Mouse (Mus musculus) NIH3T3 (cell line): ENCODE results near the gene Ptprg.
A peak's percentile ranks its signal among the peaks of the same experiment; 100 is the strongest.

Experiments used
- DNase-seq: peaks from one replicate; pipeline ENCODE4 v3.0.0-alpha.2; 2012; ENCODE audit warnings: low read depth

Ptprg gene

GRCm38 (mm10) chr14:11683386-11684081 lies 130.2 kb downstream of the Ptprg start:
- DNase-seq = peak; percentile 45

- no peak for DNase-seq
Observed at GRCm38 (mm10) chr14:11684104-11684503, 130.8 kb downstream of the Ptprg start.

GRCm38 (mm10) chr14:11687541-11687940 lies 134.2 kb downstream of the Ptprg start:
- no peak for DNase-seq

DNA sequence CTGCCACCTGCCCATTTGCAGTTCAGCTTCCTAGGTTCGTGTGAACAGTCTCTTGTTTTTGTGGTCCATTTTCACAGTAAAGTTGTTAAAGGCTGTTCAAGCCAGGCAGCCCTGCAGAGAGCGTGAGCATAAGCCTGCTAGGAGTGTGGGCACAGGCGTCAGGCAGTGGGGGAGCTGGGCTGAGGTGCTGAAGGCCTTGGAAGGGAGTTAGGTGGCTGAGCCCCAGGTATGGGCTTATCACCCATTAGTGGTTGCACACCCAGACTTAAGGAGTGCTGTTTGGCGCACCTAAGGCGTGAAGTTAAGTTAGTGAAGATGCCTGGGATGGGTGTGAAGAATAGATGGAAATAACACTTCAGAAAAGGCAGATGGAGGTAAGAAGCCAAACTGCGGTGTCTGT lies 134.8 kb downstream of the Ptprg start:
- no peak for DNase-seq

- DNase-seq = no peak
Observed at GRCm38 (mm10) chr14:11690066-11690465, 136.7 kb downstream of the Ptprg start.

- DNase-seq = no peak
Observed at GRCm38 (mm10) chr14:11691531-11691930, 138.2 kb downstream of the Ptprg start.

DNA sequence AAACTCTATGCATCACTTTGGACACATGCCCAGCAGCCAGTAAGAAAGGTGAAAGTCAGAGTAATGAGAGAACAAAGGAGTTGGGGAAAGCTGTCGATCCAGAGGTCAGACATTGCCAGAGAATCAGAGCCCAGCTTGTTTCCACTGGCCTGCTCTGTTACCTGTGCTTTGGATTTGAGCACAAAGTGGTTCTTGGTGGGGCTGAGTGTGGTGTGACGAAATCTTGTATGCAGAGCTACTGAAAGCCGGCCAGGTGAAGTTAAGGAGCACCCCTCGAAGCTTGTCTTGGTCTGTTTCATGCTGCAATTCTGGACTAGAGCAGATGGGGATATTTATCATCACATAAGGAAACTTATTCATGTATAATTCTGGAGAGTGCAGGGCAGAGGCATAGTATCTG lies 145.5 kb downstream of the Ptprg start:
- peak; percentile 2 for DNase-seq

GRCm38 (mm10) chr14:11699654-11700053 lies 146.3 kb downstream of the Ptprg start:
- no peak for DNase-seq

- DNase-seq = no peak
Observed at GRCm38 (mm10) chr14:11701516-11702249, 148.4 kb downstream of the Ptprg start.

DNA sequence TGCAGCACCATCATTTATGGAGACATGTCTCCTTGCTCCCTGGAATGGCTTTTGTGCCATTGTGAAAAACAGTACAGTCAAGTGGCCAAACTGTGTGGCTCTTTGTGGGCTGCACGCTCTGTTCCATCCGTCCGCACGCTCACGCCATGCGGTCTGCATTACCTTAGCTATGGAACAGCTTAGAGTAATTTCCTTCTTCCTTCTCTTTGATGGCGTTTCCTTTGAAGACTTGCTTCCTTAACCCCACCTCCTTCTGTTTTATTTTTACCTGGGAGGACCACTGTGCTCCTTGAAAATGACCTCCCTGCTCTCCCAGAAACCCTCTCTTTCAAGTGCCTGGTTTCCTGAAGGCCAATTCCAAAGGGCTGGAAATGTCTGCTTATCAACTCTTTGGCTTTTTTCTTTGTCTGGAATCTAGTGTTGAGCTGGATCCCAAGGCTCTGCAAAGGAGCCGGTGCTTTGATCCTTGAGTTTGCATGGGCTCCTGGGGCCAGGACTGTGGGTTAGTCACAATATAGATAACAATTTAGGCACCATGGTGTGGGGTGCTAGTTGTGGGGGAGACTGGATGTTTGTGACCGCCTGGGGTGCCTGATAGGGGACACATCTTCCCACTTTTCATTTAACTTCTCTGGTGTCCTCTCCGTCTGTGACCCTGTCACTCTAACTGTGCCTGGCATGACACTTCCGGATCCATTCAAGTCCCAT lies 149.6 kb downstream of the Ptprg start:
- no peak for DNase-seq

- no peak for DNase-seq
Observed at GRCm38 (mm10) chr14:11704871-11705270, 151.5 kb downstream of the Ptprg start.

DNA sequence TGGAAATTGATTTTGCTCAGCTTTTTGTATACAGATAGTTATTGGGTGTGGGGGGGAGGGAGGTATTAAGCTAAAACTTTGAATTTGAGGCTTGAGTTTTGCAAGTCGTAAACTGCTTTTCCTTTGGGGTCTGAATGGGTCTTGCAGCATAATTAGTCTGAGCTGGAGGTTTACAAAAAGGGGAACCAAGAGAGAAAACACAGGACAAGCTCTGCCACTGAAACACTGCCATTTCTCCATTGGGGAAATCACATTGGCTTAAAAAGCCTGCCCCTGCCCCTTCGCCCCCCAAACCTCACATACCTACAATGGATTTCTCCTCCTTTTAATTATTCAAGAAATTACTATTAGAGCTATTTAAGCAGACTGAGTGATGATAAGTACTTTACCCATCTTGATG lies 156.0 kb downstream of the Ptprg start:
- DNase-seq = no peak

DNA sequence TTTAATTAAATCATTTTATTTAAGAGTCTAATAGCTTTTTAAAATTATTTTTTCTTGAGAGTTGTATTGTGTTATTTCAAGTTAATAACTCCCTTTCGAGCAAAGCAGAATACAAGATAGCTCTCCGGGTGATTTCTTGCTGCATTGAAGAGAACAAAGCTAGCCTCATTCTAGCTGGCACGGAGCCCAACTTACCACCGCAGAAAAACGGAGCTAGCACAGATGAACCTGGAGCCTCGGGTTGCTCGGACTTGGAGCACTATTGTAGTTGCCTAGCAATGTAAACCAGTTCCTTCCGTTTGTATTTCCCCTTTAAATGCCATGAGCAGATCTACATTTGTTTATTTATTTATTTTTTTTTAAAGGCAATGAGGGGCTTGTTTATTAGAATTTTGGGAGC lies 156.5 kb downstream of the Ptprg start:
- DNase-seq = no peak

DNA sequence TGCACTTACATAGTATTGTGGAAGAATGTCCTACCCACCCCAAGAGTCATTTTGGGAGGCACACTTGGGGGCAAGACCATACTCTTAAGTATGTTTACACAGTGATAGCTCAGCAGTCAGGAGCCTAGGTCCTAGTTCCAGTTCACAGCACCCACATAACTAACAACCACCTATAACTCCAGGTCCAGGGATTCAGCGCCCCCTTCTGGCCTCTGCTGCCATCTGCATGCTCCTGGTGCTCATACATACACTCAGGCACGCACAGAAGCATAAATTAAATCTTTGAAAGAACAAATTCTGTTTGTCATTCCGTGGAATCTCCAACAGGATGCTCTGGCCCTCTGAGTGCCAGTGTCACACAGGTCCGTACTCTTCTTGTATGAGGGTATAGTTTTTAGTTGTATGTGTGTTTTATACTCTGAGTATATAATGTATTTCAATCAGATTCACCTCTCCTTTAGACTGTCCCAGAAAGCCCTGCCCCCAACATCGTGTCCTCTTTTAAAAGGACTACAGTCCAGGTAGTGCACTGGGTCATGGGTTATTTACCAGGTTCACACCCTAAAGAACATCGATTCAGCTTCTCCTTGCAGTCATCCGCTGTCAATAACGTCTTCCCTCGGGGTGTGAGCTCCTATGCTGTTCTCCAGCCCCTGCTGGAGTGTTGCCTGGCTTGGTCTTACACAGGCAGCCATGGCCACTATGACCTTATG lies 157.2 kb downstream of the Ptprg start:
- DNase-seq = no peak

- no peak for DNase-seq
Observed at GRCm38 (mm10) chr14:11712146-11712545, 158.8 kb downstream of the Ptprg start.

DNA sequence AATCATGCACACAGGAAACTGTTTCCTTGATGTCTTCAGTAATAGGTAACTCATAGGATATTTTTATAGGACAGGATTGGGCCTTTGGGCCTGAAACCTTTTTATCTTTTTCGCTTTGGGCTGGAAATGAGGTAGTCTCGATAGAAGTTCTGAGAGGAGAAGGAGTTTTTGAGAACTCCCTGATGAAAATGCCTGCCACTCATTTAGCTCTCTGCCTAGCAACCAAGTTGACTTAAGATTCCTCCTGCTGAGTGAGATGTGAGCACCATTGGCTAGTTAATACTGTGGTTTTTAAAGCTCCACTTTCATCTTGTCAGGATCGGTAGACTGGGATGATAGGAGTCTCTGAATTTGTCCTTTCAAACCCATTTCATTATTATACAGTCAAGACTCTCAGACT lies 162.9 kb downstream of the Ptprg start:
- no peak for DNase-seq

DNA sequence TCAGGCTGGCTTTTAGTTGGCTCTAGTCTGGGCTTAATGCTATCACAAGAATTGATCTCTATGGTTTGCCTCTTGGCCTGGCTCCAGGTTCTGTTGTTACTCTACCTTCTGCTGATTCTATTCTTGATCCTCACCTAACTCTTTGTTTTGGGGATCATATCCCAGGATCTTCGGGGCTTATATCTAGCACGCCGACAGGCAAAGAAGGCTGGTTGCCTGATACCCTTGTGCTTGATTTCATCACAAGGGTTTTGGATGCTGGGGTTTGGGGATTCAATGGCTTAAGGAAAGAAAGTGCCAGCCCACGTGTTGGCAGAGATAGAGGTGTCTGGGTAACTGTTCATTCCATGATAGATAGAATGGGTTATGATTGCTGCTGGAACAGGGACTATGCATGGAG lies 164.9 kb downstream of the Ptprg start:
- no peak for DNase-seq

GRCm38 (mm10) chr14:11719259-11719658 lies 165.9 kb downstream of the Ptprg start:
- no peak for DNase-seq

DNA sequence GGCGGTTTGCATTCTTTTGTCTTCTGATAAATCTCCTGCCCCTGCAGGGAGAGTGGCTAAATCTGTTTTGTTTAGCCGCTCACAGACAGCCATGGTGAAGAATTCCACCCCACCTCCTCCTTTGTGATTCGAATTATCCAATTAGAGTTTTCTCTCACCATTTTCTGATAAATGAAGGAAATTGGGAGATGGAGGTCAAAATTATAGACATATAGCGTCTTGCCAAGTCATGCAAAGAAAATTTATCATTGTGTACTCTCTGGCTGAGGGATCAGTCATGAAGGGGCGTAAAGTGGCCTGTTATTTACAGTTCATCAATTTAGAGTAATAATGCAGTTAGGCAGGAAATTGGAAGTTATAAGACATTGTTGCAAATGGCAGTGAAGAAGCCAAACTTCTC lies 168.8 kb downstream of the Ptprg start:
- DNase-seq = no peak

DNA sequence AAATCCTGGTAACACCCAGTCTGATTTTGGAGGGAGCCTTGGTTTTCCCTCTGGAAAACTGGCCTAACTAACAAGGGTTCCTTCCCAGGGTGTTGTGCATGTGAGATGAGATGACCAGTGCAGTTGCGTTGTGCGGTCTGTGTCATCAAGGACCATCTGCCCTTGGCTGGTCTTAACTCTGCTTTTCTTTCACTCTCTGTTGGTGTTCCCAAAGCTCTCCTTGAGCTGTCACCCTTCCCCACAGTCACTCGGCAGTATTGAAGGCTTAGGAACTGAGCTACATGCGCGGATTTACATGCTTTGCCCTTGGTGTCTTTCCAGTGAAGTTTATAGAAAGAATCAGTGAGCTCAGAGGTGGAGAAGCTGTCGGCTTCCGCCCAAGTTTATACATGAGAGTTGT lies 170.5 kb downstream of the Ptprg start:
- DNase-seq = no peak

DNA sequence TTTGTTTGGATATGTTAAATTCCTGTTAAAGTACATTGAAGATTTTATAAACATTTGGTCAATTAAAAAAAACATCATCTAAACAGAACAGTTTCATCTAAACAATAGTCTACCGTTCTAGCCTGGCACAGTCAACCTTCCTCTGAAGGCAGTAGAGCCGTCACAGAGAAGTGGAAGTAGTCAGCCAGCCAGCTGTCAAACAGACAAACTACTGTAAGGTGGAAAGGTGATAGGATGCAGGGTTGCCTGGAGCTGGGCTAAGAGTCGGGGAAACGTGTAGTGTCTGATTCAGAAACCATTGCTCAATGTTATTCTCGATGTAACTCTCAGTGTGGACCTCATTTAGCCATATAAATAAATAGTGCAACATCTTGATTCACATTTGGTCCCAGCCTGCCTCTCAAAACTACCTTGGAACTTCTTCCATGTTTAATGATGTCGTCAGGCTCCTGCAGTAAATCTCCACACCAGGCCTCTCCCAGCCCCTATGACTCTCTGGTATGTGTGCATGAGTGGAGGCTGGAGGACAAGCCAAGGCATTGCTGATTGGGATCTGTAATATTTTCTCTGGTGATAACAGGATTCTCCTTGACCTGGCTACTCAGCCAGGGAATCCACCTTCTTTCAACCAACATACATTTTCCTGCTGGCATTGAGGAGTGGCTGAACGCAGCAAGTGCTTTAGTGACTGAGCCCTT lies 178.0 kb downstream of the Ptprg start:
- DNase-seq = peak; percentile 20

DNA sequence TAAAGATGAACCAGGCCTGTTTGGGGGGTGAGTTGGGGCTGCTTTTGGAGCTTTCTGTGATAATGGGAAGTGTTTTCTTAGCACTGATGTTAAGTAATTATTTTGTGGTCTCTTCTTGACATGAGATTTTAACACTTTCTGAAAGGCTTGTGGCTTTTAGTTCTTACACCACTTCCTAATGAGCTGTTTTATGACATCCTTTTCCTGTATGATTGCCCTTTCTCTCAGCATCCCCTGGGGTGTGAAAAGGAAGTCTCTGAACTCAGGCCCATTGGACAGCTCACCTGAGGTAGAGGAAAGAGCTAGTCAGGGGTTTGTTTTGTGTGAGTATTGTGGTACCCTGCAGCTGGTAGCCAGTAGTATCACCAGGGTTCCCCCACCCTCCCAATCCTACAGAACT lies 179.0 kb downstream of the Ptprg start:
- DNase-seq = no peak
